Mouse (Mus musculus) kidney, postnatal 4 days (tissue): ENCODE measurements around the gene Hist1h2br.
"Not testable (repeated sequence)": the region's sequence is repeated elsewhere in the genome, so short reads cannot be mapped to it uniquely, and the experiment has no call there.

ENCODE experiments used
- DNase-seq, 2 experiments: peaks; one replicate each; pipeline ENCODE4 v3.0.0; 2021; ENCODE audit warnings: mixed read lengths in 2 of 2

The Hist1h2br gene

GRCm38 (mm10) chr13:21846356-21846755 lies 12.8 kb downstream of the Hist1h2br start:
- DNase-seq, result not testable (repeated sequence)

- no peak for DNase-seq
Measured at GRCm38 (mm10) chr13:21847883-21848282, 14.3 kb downstream of the Hist1h2br start.

GRCm38 (mm10) chr13:21850696-21851095 lies 17.2 kb downstream of the Hist1h2br start:
- DNase-seq, result not testable (repeated sequence)

GRCm38 (mm10) chr13:21852215-21852945 lies 18.8 kb downstream of the Hist1h2br start:
- peak in 1 of 2 experiments; percentile 21 for DNase-seq

- peak; percentile 64 to 68 for DNase-seq
Measured at GRCm38 (mm10) chr13:21855146-21855545, 21.6 kb downstream of the Hist1h2br start.

GRCm38 (mm10) chr13:21855698-21856162 lies 22.2 kb downstream of the Hist1h2br start:
- peak in 1 of 2 experiments; percentile 33 for DNase-seq

- no peak for DNase-seq
Measured at GRCm38 (mm10) chr13:21861608-21862007, 28.1 kb downstream of the Hist1h2br start.

- DNase-seq, result not testable (repeated sequence)
Measured at GRCm38 (mm10) chr13:21865503-21865902, 32.0 kb downstream of the Hist1h2br start.

GRCm38 (mm10) chr13:21880735-21881134 lies 47.2 kb downstream of the Hist1h2br start:
- DNase-seq, result no peak

- peak; percentile 26 to 40 for DNase-seq
Measured at GRCm38 (mm10) chr13:21881878-21882669, 48.5 kb downstream of the Hist1h2br start.

- DNase-seq, result peak in 1 of 2 experiments; percentile 22
Measured at GRCm38 (mm10) chr13:21882760-21883405, 49.3 kb downstream of the Hist1h2br start.

- no peak for DNase-seq
Measured at GRCm38 (mm10) chr13:21883407-21883806, 49.9 kb downstream of the Hist1h2br start.

GRCm38 (mm10) chr13:21884586-21884985 lies 51.0 kb downstream of the Hist1h2br start:
- DNase-seq, result no peak
